Mouse (Mus musculus) ES-E14 (cell line): Measurements from ENCODE around the gene Zbtb41.

Experiments used
- MAFK ChIP-seq: IDR thresholded peaks from 2 replicates; pipeline ENCODE4 v1.6.1; 2014; ENCODE audit warnings: mild to moderate bottlenecking, low read depth, low read length, inconsistent platforms; ENCODE audit not compliant: insufficient read depth
- ZNF384 ChIP-seq: IDR thresholded peaks from 2 replicates; pipeline ENCODE4 v1.6.1; 2012; ENCODE audit warnings: low read depth, low read length, inconsistent platforms

GRCm38 (mm10) chr1:139421875-139422791 lies at the start of gene Zbtb41:
- TF ChIP-seq MAFK, result no peak
- TF ChIP-seq ZNF384, result no peak
